Mouse (Mus musculus): ENCODE results near the gene Clcn3.

GRCm38 (mm10) chr8:60949859-60950258 lies 33.2 kb downstream of the Clcn3 start:
- TF ChIP-seq UBTF (IDR thresholded peaks at IDR 0.05; ENCODE audit: low read depth, low read length) (no peak), CTCF (conservative IDR thresholded peaks at IDR 0.05 in 1 of 2, IDR thresholded peaks at IDR 0.05 in 1 of 2; ENCODE audit: low read depth in 2 of 2, low read length in 2 of 2) (no peak), ZKSCAN1 (IDR thresholded peaks at IDR 0.05; ENCODE audit: borderline replicate concordance, low read depth, low read length) (no peak), ETS1 (conservative IDR thresholded peaks at IDR 0.05; ENCODE audit: low read depth, low read length) (no peak), POLR2AphosphoS2 (IDR thresholded peaks at IDR 0.05; ENCODE audit: low read depth, low read length) (no peak), ZMIZ1 (IDR thresholded peaks at IDR 0.05; ENCODE audit: low read depth, low read length) (no peak), POLR2A (IDR thresholded peaks at IDR 0.05; ENCODE audit: low read depth, low read length) (no peak), EP300 (IDR thresholded peaks at IDR 0.05; ENCODE audit: low read length) (no peak), USF2 (conservative IDR thresholded peaks at IDR 0.05; ENCODE audit: low read depth, low read length) (no peak), CHD2 (IDR thresholded peaks at IDR 0.05; ENCODE audit: low read length) (no peak), USF1 (IDR thresholded peaks at IDR 0.05; ENCODE audit: low read depth, low read length) (no peak), TCF12 (IDR thresholded peaks at IDR 0.05; ENCODE audit: low read depth, low read length) (no peak), E2F4 (IDR thresholded peaks at IDR 0.05; ENCODE audit: insufficient replicate concordance, low read depth, low read length) (no peak), NELFE (IDR thresholded peaks at IDR 0.05; ENCODE audit: low read depth, low read length) (no peak)

Measured in CH12.LX (cell line).